Mouse (Mus musculus) splenic B cell, adult 2 months (primary cell): ENCODE results near the gene Cfap43.
A peak's percentile ranks its signal among the peaks of the same experiment; 100 is the strongest.

Source experiments
- DNase-seq: peaks from one replicate; pipeline ENCODE4 v3.0.0-alpha.2; 2011; ENCODE audit warnings: low read depth, low spot score
- H3K27me3 ChIP-seq: 2 replicates; pipeline ENCODE4 v1.6.1; 2012; ENCODE audit warnings: mild to moderate bottlenecking, low read length, moderate library complexity, mixed read lengths; ENCODE audit not compliant: control insufficient read depth, poor library complexity, insufficient read depth, severe bottlenecking
- H3K36me3 ChIP-seq: 2 replicates; pipeline ENCODE4 v1.6.1; 2012; ENCODE audit warnings: mild to moderate bottlenecking, low read length, moderate library complexity, mixed read lengths; ENCODE audit not compliant: control insufficient read depth, poor library complexity, insufficient read depth, severe bottlenecking

Cfap43 gene

DNA sequence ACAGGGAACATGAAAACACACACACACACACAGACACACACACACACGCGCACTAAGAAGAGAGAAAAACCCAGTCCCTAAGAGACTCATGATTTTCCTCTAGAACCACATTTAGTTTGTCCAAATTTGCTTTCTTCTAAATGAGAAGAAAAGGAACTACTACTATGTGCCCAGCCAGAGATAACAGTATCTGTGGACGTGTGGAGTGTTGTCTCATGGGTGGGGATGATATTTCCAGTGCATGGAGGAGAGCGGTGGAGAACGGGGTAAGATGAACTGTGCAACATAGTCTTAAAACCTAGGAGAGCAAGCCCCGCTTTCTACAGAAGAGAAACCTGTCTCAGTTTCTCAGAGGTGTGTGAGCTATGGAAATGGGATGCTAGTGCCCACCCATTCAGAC is 135.2 kb downstream of the Cfap43 start:
- Histone ChIP-seq H3K36me3 (no peaks in the 10 kb centered on the region), H3K27me3 (no peaks in the 10 kb centered on the region)
- no peak for DNase-seq

DNA sequence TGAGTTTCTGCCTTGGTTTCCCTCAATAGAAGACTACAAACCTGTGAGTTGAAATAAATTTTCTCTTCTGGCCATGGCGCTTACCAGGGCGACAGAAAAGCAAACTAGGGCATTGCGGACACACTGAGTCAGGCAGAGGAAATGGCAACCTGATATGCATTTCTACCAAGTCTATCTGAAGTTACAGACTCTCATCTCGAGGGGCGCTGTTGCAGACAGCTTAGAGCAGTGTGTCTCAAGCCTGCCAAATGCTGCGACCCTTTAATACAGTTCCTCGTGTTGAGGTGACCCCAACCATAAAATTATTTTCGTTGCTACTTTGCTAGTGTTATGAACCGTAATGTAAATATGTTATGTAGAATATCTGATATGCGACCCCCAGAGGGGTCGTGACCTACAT is 138.1 kb downstream of the Cfap43 start:
- H3K27me3 ChIP-seq: no peaks in the 10 kb centered on the region
- DNase-seq: no peak
- no peaks in the 10 kb centered on the region for H3K36me3 ChIP-seq

DNA sequence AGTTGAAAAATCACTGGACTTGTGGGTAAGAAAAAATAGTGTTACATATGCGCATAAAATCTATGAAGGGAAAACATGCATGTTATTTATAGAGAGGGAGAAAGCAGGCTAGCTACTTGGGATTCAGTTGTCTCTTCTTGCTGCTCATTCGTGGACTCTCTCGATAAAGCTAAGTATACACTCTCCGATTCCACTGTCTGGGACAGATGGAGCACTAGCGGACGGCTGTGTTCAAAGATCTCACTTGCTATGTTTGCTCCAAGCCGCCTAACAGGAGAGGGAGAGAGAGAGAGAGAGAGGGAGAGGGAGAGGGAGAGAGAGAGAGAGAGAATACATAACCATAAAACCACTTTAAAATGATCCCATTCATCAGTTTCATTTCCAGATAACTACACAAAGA is 138.9 kb downstream of the Cfap43 start:
- Histone ChIP-seq H3K27me3 (no peaks in the 10 kb centered on the region), H3K36me3 (no peaks in the 10 kb centered on the region)
- DNase-seq: no peak

DNA sequence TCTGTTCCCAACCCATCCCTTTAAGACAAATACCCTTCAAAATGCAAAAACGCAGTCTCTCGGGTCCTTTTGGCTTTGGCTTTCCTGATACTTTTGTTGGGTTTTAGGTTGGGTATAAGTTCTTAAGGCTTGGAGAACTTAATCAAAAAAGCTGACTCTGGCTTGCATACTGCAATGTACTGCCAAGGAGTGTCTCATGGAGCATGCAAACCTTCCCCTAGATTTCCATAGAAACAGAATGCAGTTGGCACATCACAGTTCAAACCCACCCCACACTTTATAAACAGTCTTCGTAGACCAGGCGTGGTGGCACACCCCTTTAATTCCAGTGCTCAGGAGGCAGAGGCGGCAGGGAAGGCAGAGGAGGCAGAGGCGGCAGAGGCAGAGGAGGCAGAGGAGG is 141.2 kb downstream of the Cfap43 start:
- Histone ChIP-seq H3K36me3 (no peaks in the 10 kb centered on the region), H3K27me3 (no peaks in the 10 kb centered on the region)
- DNase-seq: no peak

DNA sequence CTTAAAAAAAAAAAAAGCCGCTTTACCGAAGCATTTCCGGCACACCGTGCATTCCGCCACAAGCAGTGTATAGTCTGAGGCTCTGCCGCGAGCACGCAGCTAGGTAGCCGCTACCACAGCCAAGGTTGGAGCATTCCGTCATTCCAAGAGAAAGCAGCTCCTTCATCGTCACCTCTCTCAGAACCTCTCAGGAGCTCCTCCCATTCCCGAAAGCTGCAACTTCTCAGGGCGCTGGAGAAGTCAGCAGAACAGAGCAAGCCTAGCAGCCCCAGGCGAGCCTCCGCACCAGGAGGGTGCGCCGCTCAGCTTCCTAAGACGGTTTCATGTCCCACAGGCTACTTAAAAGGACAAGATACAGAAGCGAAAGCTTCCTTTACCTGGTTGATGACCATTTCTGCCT is 163.5 kb downstream of the Cfap43 start:
- H3K36me3 ChIP-seq: no peaks in the 10 kb centered on the region
- peak; percentile 1 for DNase-seq
- no peaks in the 10 kb centered on the region for H3K27me3 ChIP-seq

DNA sequence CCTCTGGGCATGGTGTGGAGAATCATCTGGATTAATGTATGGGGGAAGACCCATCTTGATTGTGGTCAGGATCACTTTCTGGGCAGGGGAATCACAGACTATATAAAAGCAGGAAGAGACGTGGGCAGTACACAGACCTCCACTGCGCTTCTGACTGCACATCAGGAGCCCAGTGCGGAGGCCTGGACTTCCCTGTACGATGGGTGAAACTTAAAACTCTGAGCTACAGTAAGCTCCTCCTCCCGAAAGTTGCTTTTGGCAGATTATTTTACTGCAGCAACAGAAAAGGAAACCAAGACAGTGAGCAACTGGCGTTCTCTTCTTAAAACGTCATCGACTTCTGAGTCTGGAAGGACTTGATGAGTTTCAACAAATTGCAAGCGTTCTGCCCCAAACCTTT is 164.2 kb downstream of the Cfap43 start:
- DNase-seq: peak; percentile 9
- no peaks in the 10 kb centered on the region for H3K27me3 ChIP-seq

DNA sequence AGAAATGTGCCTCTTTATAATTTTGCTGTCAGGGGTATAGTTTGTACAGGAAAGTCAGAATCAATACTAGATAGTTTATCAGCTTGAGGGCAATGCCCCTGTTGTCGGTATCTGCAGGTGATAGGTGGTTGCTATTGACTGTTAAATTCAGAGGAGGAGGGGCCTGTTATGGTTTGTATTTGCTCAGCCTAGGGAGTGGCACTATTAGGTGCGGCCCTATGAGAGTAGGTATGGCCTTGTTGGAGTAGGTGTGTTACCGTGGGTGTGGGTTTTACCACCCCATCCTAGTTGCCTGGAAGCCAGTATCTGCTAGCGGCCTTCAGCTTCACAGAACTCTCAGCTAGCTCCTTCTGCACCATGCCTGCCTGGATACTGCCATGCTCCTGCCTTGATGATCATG is 165.2 kb downstream of the Cfap43 start:
- no peak for DNase-seq
- no peaks in the 10 kb centered on the region for H3K27me3 ChIP-seq
- no peaks in the 10 kb centered on the region for H3K36me3 ChIP-seq

More for the DNA sequence above, 164.2 kb downstream of the Cfap43 start:
- no peaks in the 10 kb centered on the region for H3K36me3 ChIP-seq

DNA sequence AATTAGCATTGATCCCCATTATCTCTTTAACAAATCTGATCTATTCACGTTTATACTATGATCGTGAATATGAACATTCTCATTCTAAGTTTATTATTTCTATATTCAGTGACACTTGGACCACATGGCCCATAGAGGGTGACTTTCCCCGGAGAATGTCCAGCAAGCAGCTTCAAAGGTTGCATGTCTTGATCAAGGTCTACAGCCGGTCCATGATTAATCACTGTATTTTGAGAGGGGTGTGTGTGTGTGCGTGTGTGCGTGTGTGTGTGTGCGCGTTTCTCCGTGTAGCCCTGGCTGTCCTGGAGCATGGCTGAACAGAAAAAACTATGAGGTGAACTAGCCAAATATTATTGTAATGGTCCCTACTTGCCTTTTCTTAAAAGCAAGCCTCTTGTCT is 166.6 kb downstream of the Cfap43 start:
- no peak for DNase-seq
- Histone ChIP-seq H3K36me3 (no peaks in the 10 kb centered on the region), H3K27me3 (no peaks in the 10 kb centered on the region)

DNA sequence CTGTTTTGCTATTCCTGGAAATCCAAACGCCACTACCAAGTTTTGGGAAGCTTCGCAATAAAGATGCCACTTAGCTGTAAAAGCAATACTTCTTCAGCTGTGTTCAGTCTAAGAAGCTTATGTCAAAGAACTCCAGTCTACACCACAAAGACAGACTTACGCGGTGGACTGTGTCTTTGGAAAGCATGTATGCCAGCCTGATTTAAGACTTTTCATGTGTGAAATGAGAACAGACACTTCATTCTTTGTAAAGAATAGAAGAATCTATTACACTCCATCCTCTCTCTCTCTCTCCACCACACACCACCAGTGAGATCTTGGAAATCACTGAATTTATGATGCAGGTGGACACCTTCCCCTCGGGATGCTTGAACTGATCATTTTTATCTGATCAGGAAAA is 168.7 kb downstream of the Cfap43 start:
- H3K36me3 ChIP-seq: no peaks in the 10 kb centered on the region
- no peaks in the 10 kb centered on the region for H3K27me3 ChIP-seq
- DNase-seq: no peak

DNA sequence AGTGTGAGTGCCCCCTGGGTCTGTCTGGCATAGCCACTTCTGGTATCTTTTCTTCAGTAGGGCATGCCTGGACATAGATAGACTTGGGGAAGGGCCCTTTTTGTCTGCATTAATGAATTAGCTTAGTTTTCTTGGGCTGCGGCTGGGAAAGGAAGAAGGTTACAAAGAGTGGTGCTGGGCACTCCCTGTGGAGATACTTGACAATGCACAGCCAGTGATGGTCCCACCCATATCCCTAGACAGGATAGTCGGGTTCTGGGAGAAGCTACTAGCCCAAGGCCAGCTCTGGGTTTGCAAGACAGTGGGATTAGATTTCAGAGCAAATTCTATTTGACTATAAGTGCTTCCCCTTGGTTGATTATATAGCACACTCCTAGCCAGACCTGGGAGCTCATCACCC is 170.1 kb downstream of the Cfap43 start:
- H3K36me3 ChIP-seq: no peaks in the 10 kb centered on the region
- DNase-seq: no peak
- H3K27me3 ChIP-seq: no peaks in the 10 kb centered on the region

DNA sequence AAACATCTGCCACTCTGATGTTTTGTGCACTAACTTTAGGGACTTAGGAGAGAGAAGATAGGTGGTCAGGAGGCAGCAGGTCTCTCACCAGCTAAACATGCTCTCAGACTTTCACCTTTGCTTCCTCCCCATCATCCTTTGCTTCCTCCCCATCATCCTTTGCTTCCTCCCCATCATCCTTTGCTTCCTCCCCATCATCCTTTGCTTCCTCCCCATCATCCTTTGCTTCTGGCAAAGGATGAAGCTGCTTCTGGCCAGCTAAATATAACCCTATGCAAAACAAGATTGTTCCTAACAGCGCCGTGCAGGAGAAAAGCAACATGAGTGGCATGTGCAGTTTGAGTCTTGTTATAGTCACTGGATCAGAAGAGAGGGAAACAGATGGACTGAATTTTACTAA is 172.0 kb downstream of the Cfap43 start:
- Histone ChIP-seq H3K36me3 (no peaks in the 10 kb centered on the region), H3K27me3 (no peaks in the 10 kb centered on the region)
- DNase-seq: no peak

DNA sequence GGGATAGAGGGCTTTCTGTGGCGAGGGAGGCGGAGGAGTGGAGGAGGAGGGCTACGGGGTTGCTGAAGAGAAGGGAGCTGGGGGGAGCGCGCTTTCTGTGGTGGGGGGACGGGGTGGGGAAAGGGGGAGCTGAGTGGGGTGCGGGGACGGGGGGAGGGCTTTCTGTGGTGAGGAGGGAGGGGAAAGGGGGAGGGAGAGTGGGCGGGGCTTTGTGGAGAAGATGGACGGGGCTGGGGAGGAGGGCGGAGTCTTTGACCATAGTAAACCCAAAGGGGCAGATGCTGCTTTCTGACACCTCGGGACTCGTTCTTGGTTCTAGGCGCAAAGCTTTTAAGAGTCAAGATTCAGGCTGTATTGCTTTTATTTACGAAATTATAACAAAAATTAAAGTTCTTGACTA is 187.2 kb downstream of the Cfap43 start:
- DNase-seq: peak; percentile 82
- peaks cover 15% of the 10 kb centered on the region for H3K36me3 ChIP-seq
- H3K27me3 ChIP-seq: no peaks in the 10 kb centered on the region

DNA sequence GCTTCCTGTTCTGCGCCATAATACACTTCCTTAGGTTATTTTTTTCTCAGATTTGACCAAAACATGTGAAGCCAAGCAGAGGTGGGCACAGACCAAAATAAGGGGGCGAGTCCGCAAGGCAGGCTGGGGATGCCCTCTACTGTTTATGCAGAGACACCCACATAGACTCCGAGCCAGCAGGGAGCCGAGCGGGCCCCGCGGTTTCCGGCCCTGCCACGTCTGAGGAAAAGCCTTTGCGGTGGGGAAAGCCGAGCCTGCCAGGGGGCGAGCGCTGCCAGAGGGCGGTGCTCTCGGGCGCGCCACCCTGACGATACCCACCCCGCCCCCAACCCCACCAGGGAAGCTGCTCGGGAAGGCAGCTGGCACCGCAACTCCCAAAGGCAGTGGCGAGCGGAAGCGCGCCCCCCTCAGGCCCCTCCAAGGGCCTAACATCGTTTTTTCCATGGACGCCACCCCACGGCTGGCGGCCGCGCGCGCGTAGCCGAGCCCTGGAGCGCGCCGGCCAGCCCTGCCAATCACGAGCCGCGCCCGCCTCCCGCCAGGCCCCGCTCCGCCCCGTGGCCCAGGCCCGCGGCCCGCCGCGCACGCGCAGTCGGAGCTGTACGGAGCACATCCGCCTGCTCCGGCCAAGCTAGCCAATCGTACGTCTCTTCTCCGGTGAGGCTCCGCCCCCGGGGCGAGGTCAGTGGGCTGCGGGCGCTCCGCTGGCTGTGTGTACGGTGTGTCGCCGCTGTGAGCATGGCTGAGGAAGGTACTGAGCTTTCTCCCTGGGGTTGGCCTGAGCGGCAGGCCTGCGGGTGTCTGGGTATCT is 187.8 kb downstream of the Cfap43 start, which contains the start of gene Sfr1:
Sfr1 (plus strand) TSS at position 612 of the 811 bp plus-strand sequence.
- peak; percentile 99 for DNase-seq
- Histone ChIP-seq H3K27me3 (no peaks in the 10 kb centered on the region), H3K36me3 (peaks cover 15% of the 10 kb centered on the region)

DNA sequence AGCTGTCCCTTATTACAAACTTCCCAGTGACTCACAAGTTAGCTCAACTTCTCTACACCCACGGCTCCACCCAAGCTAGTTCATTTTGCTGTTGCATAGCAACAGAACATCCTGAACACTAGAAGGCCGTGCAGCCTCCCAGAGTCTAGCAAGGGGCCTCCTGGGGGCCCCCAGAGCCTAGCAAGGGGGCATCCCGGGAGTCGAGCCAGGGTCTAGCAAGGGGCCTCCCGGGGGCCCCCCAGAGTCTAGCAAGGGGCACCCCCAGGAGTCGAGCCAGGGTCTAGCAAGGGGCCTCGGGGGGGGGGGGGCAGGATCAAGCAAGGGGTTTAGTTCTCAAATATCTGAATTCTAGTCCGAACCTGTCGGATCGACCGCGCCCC is 188.4 kb downstream of the Cfap43 start:
- H3K27me3 ChIP-seq: no peaks in the 10 kb centered on the region
- peaks cover 13% of the 10 kb centered on the region for H3K36me3 ChIP-seq
- peak; percentile 80 for DNase-seq

DNA sequence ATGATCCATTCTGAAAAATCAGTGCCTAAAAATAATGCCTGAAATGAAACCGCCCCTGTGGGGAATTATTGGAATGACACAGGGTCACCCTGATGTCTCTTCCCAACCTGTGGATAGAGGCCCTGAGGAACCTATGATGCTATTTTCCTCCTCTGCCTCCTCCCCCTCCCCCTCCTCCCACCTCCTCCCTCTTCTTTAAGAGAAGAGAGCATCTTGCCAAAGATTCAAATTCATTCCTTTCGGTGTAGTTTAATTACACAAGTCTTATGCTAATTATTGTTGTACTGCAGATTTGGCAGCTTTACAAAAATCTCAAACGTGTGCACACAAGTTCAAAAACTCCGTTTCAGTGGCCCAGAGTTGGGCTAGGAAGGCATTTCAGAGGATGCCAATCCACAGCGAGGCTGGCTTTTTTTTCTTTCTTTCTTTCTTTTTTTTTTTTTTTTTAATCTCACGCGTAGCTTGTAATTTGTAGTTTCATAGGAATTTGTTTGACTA is 193.4 kb downstream of the Cfap43 start:
- Histone ChIP-seq H3K36me3 (no peaks in the 10 kb centered on the region), H3K27me3 (no peaks in the 10 kb centered on the region)
- DNase-seq: no peak

DNA sequence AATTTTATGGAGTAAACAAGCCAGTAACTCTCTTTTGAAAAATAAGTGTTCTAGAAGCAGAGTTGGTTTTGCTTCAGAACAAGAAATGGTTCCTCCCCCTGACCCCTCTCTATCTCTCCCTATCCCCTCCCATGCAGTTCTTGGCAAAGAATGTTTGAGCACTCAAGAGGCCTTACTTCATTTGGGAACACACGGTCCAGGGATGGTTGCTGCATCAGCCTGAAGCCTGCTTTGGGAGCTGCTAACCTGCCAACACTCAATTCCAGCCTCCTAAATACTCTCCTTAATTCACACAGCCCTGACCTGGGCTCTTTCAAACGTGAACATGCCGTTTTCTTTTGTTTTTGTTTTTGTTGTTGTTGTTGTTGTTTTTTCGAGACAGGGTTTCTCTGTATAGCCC is 194.2 kb downstream of the Cfap43 start:
- no peaks in the 10 kb centered on the region for H3K36me3 ChIP-seq
- no peak for DNase-seq
- H3K27me3 ChIP-seq: no peaks in the 10 kb centered on the region
